Mouse (Mus musculus) liver, embryonic 11.5 days (tissue): ENCODE results near the gene Kpna3. TPM values are rescaled to one million over a fixed set of nuclear protein-coding genes. Genes with fewer than 3 reads are reported as not detected.
A peak's percentile ranks its signal among the peaks of the same experiment; 100 is the strongest.
"Not testable (repeated sequence)": the region's sequence is repeated elsewhere in the genome, so short reads cannot be mapped to it uniquely, and the experiment has no call there.

Experiments used
- ATAC-seq: fragments of 200-750 bp; cut with Nextera tagmentation; replicated peaks from 2 replicates; pipeline ENCODE4 v1.8.0; 2017; ENCODE audit warnings: moderate number of reproducible peaks, mild to moderate bottlenecking, moderate TSS enrichment, moderate library complexity; ENCODE audit not compliant: low FRiP score
- DNase-seq: peaks from one replicate; pipeline ENCODE4 v3.0.0-alpha.2; 2017; ENCODE audit warnings: low spot score
- H3K27ac ChIP-seq: fragments of 300-500 bp; sonication (generic); 2 replicates; pipeline ENCODE4 v1.5.1; 2014; ENCODE audit warnings: mild to moderate bottlenecking, low read depth, low read length, control low read depth
- H3K27me3 ChIP-seq: fragments of 300-500 bp; sonication (generic); replicated peaks from 2 replicates; pipeline ENCODE4 v1.6.1; 2014; ENCODE audit warnings: low read length, mixed read lengths; ENCODE audit not compliant: control insufficient read depth, insufficient read depth
- H3K36me3 ChIP-seq: fragments of 300-500 bp; sonication (generic); 2 replicates; pipeline ENCODE4 v1.6.1; 2014; ENCODE audit warnings: mild to moderate bottlenecking, low read length, moderate library complexity, mixed read lengths; ENCODE audit not compliant: control insufficient read depth, insufficient read depth
- H3K4me1 ChIP-seq: fragments of 300-500 bp; sonication (generic); replicated peaks from 2 replicates; pipeline ENCODE4 v1.6.1; 2014; ENCODE audit warnings: low read length, mixed read lengths; ENCODE audit not compliant: control insufficient read depth, insufficient read depth
- H3K4me2 ChIP-seq: fragments of 300-500 bp; sonication (generic); 2 replicates; pipeline ENCODE4 v1.6.1; 2014; ENCODE audit warnings: mild to moderate bottlenecking, control low read depth, moderate library complexity
- H3K4me3 ChIP-seq: fragments of 300-500 bp; sonication (generic); 2 replicates; pipeline ENCODE4 v1.5.1; 2014; ENCODE audit warnings: low read depth, low read length, control low read depth
- H3K9ac ChIP-seq: fragments of 300-500 bp; sonication (generic); 2 replicates; pipeline ENCODE4 v1.6.1; 2014; ENCODE audit warnings: low read depth, low read length, control low read depth
- H3K9me3 ChIP-seq: fragments of 300-500 bp; sonication (generic); 2 replicates; pipeline ENCODE4 v1.6.1; 2016; ENCODE audit warnings: low read length, inconsistent platforms, mixed read lengths; ENCODE audit not compliant: control insufficient read depth
- WGBS: fragments of 180-500 bp; shearing (Covaris S2); extraction: QIAGEN DNeasy Blood & Tissue Kit; methylation state at CpG from one replicate; pipeline ENCODE4 v1.1.7; 2014; 5-methylcytosine and 5-hydroxymethylcytosine counted together
- polyA plus RNA-seq: library from polyadenylated mRNA; unstranded; fragments of >200 nt; fragmentation: Nextera tagmentation; extraction: Ambion mirVana; gene quantifications from 2 replicates; pipeline ENCODE4 v1.2.1, GENCODE M21; 2014

Kpna3 gene
- polyA plus RNA-seq, 1 experiment from 2014 or later = 67.6 TPM

DNA sequence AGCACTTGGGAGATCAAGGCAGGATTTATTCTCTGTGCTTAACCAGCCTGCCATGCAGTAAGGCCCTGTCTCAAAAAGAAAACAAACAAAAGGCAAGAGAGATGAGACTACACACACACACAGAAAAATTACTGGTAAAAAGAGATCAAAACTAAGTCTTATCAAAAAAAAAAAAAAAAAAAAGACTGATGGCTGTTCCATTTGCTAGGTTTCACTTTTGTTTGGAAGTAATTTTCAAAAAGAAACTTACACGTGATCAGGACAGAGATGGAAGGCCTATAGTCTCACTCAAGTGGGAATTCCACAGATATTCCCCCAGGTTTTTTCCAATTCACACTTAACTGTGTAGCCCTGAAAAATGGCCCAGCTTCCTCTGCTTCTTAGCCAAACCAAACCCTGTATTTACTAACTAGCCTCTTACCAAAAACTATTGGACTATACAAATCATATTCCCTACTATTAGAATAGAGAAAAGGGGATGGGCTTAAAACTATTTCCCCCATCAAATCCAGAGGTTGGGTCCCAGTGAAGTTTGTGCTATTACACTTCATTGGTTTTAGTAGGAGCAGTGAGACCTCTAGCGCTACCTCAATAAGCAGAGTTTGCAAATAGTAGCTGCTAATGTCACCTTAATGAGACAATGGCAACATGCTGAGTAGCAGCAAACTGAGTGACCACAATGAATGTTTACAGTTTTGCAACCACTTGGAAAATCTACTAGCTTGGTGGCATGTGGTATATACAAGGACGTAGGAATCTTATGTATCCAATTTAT, 1.3 kb downstream of the Kpna3 start:
- no peaks in the 10 kb centered on the region for H3K36me3 ChIP-seq
- ATAC-seq = no peak
- WGBS = 31% methylated on average over 3 of the region's 3 CpGs

DNA sequence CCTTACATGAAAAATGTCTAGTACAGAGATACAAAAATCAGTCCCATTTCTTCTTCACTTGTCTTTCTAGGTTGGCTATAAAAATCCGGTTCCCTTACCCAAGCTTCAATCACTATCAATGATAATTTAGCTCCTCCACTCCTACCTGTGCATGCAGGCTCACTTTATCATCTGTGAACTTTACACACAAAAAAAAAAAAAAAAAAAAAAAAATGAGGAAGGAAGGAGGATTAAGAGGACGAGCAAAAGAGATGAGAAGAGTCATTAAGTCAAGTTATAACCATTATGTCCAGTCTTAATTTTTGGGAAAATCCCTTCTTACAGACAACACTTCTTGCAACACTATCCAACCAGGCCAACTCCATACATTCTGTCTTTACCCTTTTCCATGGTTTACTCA, 2.8 kb downstream of the Kpna3 start:
- H3K27me3 ChIP-seq = no peaks in the 10 kb centered on the region
- no peak overlapping the region for H3K4me3 ChIP-seq
- H3K4me1 ChIP-seq = peaks cover 29% of the 10 kb centered on the region
- H3K4me2 ChIP-seq = no peak overlapping the region
- WGBS = 84% methylated on average over 2 of the region's 2 CpGs
- DNase-seq (no peak), ATAC-seq (no peak)
- H3K27ac ChIP-seq = no peak overlapping the region
- no peaks in the 10 kb centered on the region for H3K36me3 ChIP-seq
- no peaks in the 10 kb centered on the region for H3K9me3 ChIP-seq
- no peak overlapping the region for H3K9ac ChIP-seq

More for the DNA sequence above, 1.3 kb downstream of the Kpna3 start:
- Histone ChIP-seq H3K4me2 (peak overlapping the region; percentile 80), H3K4me1 (peaks cover 20% of the 10 kb centered on the region), H3K9ac (peak overlapping the region; percentile 94), H3K9me3 (no peaks in the 10 kb centered on the region), H3K27me3 (no peaks in the 10 kb centered on the region), H3K4me3 (peak overlapping the region; percentile 95), H3K27ac (no peak overlapping the region)
- DNase-seq = no peak

DNA sequence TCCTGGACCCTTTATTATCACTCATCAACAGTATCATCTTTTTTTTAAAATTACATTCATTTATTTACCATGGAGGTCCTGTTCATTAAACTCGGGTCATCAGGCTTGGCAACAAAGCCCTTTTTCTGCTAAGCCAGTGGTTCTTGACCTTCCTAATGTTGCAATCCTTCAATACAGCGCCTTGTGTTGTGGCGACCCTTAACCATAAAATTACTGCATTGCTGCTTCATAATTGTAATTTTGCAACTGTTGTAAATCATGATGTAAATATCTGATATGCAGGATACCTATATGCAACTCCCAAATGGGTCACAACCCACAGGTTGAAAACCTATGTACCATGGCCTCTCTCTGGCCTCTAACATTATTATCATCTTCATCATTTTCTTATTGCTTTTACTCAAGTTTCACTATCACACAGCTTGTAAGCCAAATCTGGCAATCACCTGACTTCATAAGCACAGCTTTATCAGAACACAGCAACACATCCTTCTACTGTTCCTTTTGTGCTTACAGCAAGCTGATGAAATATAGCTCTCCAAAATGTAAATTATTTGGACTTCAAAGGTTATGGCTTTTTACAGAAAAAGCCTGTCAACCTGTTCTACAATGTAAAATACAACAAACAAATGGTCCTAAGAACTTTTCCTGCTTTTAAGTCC, 11.4 kb downstream of the Kpna3 start:
- H3K4me1 ChIP-seq = peaks cover 20% of the 10 kb centered on the region
- 64% methylated on average over 3 of the region's 3 CpGs for WGBS

DNA sequence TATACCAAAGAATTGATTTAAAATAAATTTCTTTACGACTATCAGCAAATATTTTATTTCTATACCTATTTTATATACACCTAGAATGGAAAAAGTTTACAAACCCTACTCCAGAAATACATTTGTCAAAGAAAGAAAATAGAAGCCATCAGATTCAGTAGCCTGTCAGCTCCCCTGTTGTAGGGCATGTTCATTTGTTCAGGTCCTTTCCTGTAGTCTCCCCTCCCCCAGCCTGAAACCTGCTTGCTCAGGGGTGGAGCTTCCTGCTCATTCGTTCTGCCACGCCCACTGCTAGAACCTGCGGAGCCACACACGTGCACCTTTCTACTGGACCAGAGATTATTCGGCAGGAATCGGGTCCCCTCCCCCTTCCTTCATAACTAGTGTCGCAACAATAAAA, 12.6 kb downstream of the Kpna3 start:
- WGBS = 16% methylated on average over 7 of the region's 8 CpGs
- DNase-seq, H3K4me3 ChIP-seq, H3K27ac ChIP-seq, H3K27me3 ChIP-seq, H3K9me3 ChIP-seq, H3K36me3 ChIP-seq, ATAC-seq, H3K9ac ChIP-seq, H3K4me2 ChIP-seq: not testable (repeated sequence)
- H3K4me1 ChIP-seq = peaks cover 14% of the 10 kb centered on the region

More for the DNA sequence above, 11.4 kb downstream of the Kpna3 start:
- H3K27ac ChIP-seq = no peak overlapping the region
- no peaks in the 10 kb centered on the region for H3K27me3 ChIP-seq
- no peak for ATAC-seq
- no peak overlapping the region for H3K9ac ChIP-seq
- no peaks in the 10 kb centered on the region for H3K36me3 ChIP-seq
- no peak overlapping the region for H3K4me3 ChIP-seq
- no peaks in the 10 kb centered on the region for H3K9me3 ChIP-seq
- DNase-seq = no peak
- H3K4me2 ChIP-seq = no peak overlapping the region

- Histone ChIP-seq H3K27ac (no peak overlapping the region), H3K4me3 (no peak overlapping the region), H3K9me3 (no peaks in the 10 kb centered on the region), H3K36me3 (no peaks in the 10 kb centered on the region), H3K9ac (no peak overlapping the region), H3K4me2 (no peak overlapping the region), H3K27me3 (no peaks in the 10 kb centered on the region), H3K4me1 (peaks cover 12% of the 10 kb centered on the region)
- no peak for DNase-seq
- ATAC-seq = no peak
- WGBS = 73% methylated on average over 2 of the region's 2 CpGs
Measured at GRCm38 (mm10) chr14:61425080-61425665, 14.5 kb downstream of the Kpna3 start.

- H3K9ac ChIP-seq = no peak overlapping the region
- WGBS = 88% methylated on average over 4 of the region's 4 CpGs
- DNase-seq = no peak
Measured at GRCm38 (mm10) chr14:61415719-61416118, 24.0 kb downstream of the Kpna3 start.

GRCm38 (mm10) chr14:61415311-61415710, 24.4 kb downstream of the Kpna3 start:
- Histone ChIP-seq H3K27me3 (no peaks in the 10 kb centered on the region), H3K36me3 (no peaks in the 10 kb centered on the region), H3K9me3 (no peaks in the 10 kb centered on the region), H3K4me1 (peaks cover 7% of the 10 kb centered on the region), H3K9ac (no peak overlapping the region), H3K4me2 (no peak overlapping the region), H3K4me3 (no peak overlapping the region), H3K27ac (no peak overlapping the region)
- ATAC-seq (no peak), DNase-seq (no peak)
- 81% methylated on average over 5 of the region's 5 CpGs for WGBS

More at GRCm38 (mm10) chr14:61415719-61416118, 24.0 kb downstream of the Kpna3 start:
- H3K9me3 ChIP-seq = no peaks in the 10 kb centered on the region
- H3K27ac ChIP-seq = no peak overlapping the region
- H3K36me3 ChIP-seq = no peaks in the 10 kb centered on the region
- no peak overlapping the region for H3K4me3 ChIP-seq
- no peaks in the 10 kb centered on the region for H3K27me3 ChIP-seq
- no peak for ATAC-seq
- peaks cover 4% of the 10 kb centered on the region; the same call in 1 of the 2 replicates for H3K4me1 ChIP-seq
- no peak overlapping the region for H3K4me2 ChIP-seq

- H3K27me3 ChIP-seq = no peaks in the 10 kb centered on the region
- H3K36me3 ChIP-seq = no peaks in the 10 kb centered on the region
- H3K4me1 ChIP-seq = peaks cover 12% of the 10 kb centered on the region
- no peak overlapping the region for H3K4me2 ChIP-seq
- no peak overlapping the region for H3K27ac ChIP-seq
- 43% methylated on average over 1 of the region's 1 CpGs for WGBS
- ATAC-seq (no peak), DNase-seq (no peak)
- no peaks in the 10 kb centered on the region for H3K9me3 ChIP-seq
- no peak overlapping the region for H3K4me3 ChIP-seq
- no peak overlapping the region for H3K9ac ChIP-seq
Measured at GRCm38 (mm10) chr14:61414808-61415207, 24.9 kb downstream of the Kpna3 start.
